Mouse (Mus musculus): ENCODE results near the gene Tnfsf15. TPM values are rescaled to one million over a fixed set of nuclear protein-coding genes. Genes with fewer than 3 reads are reported as not detected.

Tnfsf15 gene
- 0.01 TPM in 2 replicates for polyA plus RNA-seq (2012; rRNA removed)

GRCm38 (mm10) chr4:63744693-63745171 is at the start of gene Tnfsf15:
Gene Tnfsf15, minus strand, starts transcription at chr4:63745113.

Other genes starting within 250 kb of the Tnfsf15 start
- gene Whrn, start 249.1 kb downstream of the Tnfsf15 start, polyA plus RNA-seq (2012; rRNA removed) = 1.3 and 2.1 TPM in 2 replicates
- 87.5 and 90.9 TPM in 2 replicates for gene Atp6v1g1, start 200.3 kb downstream of the Tnfsf15 start, polyA plus RNA-seq (2012; rRNA removed)
- gene Tmem268, start 186.3 kb downstream of the Tnfsf15 start, polyA plus RNA-seq (2012; rRNA removed) = 16.6 and 20.7 TPM in 2 replicates
- gene Gm11213, start 139.9 kb downstream of the Tnfsf15 start, polyA plus RNA-seq (2012; rRNA removed) = not detected in 2 replicates
- not detected in 2 replicates for gene Tex48, start 122.7 kb downstream of the Tnfsf15 start, polyA plus RNA-seq (2012; rRNA removed)
- not detected in 2 replicates for gene Gm11214, start 81.7 kb downstream of the Tnfsf15 start, polyA plus RNA-seq (2012; rRNA removed)
- 0.02 TPM in 2 replicates for gene Tnfsf8, start 116.2 kb upstream of the Tnfsf15 start, polyA plus RNA-seq (2012; rRNA removed)